Mouse (Mus musculus) liver, embryonic 14.5 days (tissue): Measurements from ENCODE around the gene Gaa.

Experiments used
- CTCF ChIP-seq: IDR thresholded peaks from 2 replicates; pipeline ENCODE4 v1.5.1; 2016; ENCODE audit warnings: antibody characterized with exemption, low read depth, control low read depth
- EP300 ChIP-seq: IDR thresholded peaks from 2 replicates; pipeline ENCODE4 v1.6.1; 2016; ENCODE audit warnings: antibody characterized with exemption, low read depth

DNA sequence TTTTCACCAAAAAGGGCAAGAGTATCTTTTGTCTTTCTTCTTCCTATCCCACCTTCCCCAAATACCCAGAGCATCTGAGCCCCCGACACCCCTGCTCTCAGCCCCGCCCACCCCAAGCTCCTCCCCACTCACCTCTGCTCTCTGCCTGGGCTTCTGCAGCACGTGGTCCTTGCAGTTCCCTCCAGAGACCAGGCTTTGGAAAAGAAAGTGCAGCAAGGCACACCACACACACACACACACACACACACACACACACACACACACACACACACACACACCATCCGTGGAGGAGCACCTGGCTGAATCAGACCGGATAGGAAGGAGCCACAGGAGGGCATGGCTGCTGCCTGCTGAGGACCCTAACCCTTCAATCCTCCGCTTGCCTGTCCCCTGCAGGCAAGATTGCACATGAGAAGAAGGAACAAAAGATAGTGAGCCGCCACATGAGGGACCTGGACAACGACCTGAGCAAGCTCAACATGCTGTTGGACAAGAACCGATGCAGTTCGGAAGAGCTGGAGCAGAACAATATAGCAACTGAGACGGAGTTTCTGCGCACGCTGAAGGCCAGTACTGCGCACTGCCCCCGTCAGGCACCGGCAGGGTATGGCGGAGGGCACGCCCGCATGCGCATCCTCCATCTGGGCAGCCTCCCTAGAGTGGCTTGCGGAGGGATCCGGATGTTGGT, 14.7 kb upstream of the Gaa start:
- peak; percentile 73 for TF ChIP-seq CTCF
- no peak for TF ChIP-seq EP300
